Mouse (Mus musculus): ENCODE data around the gene Zc3h15. TPM values are rescaled to one million over a fixed set of nuclear protein-coding genes. Genes with fewer than 3 reads are reported as not detected.

The Zc3h15 gene
- 87.6 TPM in 2 replicates for polyA plus RNA-seq (2015; fragmentation: Nextera tagmentation; extraction: Ambion mirVana)

DNA sequence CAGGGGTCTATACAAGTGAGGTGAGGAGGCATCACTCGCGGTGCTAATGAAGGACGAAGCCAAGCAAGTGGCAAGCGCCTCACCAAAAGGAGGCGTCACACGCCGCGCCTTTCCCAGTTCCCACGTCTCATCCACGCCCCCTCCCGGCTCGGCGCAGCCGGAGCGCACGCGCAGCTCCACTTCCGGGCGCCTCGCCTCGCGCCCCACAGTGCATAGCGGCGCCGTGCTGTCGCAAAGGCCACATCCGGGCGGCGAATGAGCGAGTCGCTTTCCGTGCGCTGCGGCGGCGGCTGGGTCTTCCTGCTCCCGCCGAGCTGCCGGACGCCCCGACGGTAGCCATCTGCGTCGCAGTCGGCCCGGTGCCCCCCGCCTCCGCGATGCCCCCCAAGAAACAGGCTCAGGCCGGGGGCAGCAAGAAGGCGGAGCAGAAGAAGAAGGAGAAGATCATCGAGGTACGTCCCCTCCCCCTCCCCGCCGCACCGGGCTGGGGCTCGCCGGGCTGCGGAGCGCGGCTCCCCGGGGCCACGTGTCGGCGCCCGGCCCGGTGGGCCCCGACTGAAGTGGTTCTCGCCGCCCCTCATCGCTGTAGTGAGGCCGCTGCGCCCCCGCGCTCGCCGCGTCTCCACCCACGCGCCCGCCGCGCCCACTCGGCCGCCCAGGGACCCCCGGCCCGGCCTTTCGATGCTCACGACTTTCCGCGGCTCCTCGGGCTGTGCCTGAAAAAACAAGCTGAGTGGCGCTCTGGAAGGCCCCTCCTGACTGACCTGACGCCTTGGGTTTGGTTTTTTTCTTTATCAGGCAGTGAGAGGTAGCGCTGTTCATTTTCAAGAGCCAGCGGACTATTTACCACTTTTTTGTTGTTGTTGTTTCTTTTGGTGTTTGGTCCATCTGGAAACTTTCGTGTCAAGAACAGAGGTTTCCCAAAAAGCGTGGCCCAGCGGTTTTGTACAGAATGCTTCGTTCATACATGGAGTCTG is at the start of gene Zc3h15:
TSS of gene Zc3h15 (plus strand) at position 160 of the 977 bp plus-strand sequence.

Other genes with a start within 250 kb of the Zc3h15 start
- gene Itgav, start 80.0 kb downstream of the Zc3h15 start, polyA plus RNA-seq (2015; fragmentation: Nextera tagmentation; extraction: Ambion mirVana): 32.9 and 47.5 TPM in 2 replicates
- 0.24 and 0.26 TPM in 2 replicates for gene Fam171b, start 168.2 kb downstream of the Zc3h15 start, polyA plus RNA-seq (2015; fragmentation: Nextera tagmentation; extraction: Ambion mirVana)